Mouse (Mus musculus): ENCODE data around the gene Ror1. TPM values are rescaled to one million over a fixed set of nuclear protein-coding genes. Genes with fewer than 3 reads are reported as not detected.

The Ror1 gene
- polyA plus RNA-seq, 1 experiment from 2014 or later: 13.0 TPM

DNA sequence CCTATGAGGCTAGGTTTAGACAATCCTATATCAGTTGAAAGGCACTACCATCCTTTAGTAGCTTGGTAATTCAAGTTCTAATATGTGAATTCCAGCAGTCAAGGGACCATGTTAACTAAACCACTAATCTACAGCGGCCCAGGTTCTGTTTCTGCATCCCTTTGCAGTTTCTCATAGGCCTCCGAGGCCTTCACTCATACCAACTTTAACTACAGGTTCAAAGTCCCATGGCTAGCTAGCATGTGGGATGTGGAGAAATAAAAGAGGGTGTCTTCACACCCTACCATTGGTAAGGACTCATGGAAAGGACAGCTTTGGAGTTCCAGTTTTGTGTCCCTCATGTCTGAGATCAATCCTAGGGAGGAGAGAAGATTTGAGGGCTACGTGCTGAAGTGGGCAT is 60.1 kb downstream of the Ror1 start:
- no peaks in the 10 kb centered on the region for H3K27me3 ChIP-seq (ENCODE audit: control insufficient read depth, insufficient read depth, low read length)
- no peak overlapping the region for H3K4me2 ChIP-seq (replicated peaks; ENCODE audit: low read depth, low read length)
- no peak overlapping the region for H3K4me3 ChIP-seq (ENCODE audit: low read depth, low read length)
- no peaks in the 10 kb centered on the region for H3K36me3 ChIP-seq (ENCODE audit: control insufficient read depth, insufficient read depth, low read length)
- WGBS: 88% methylated on average over 3 of the region's 3 CpGs
- H3K4me1 ChIP-seq (ENCODE audit: control insufficient read depth, insufficient read depth, low read length): peaks cover 5% of the 10 kb centered on the region; the same call in 1 of the 2 replicates
- no peak overlapping the region for H3K27ac ChIP-seq (ENCODE audit: low read length)
- no peak for ATAC-seq (ENCODE audit: insufficient number of reproducible peaks, insufficient read depth, low FRiP score, low read depth)
- H3K9ac ChIP-seq (replicated peaks; ENCODE audit: low read depth, low read length): no peak overlapping the region
- H3K9me3 ChIP-seq (ENCODE audit: control insufficient read depth, low read depth, low read length): no peaks in the 10 kb centered on the region

DNA sequence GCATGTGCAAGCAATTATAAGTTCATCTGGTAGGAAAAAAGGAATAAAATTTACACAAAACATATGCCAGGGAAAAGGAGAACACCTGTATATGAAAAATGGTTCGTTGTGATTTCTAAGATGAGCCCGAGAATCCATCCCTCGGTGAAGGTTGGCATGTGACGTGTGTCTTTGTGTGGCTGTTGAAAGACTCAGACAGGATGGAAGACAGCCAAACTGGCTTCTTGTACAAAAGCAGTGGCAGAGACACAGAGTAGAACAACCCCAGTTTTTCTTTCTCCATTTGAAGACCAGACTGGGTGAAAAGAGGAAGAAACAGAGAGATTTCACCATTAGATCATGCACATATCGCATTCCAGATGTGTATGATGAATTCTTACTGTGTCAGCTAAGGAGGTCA is 62.8 kb downstream of the Ror1 start:
- no peaks in the 10 kb centered on the region for H3K27me3 ChIP-seq (ENCODE audit: control insufficient read depth, insufficient read depth, low read length)
- no peak overlapping the region for H3K9ac ChIP-seq (replicated peaks; ENCODE audit: low read depth, low read length)
- H3K36me3 ChIP-seq (ENCODE audit: control insufficient read depth, insufficient read depth, low read length): no peaks in the 10 kb centered on the region
- no peak overlapping the region for H3K27ac ChIP-seq (ENCODE audit: low read length)
- no peaks in the 10 kb centered on the region for H3K9me3 ChIP-seq (ENCODE audit: control insufficient read depth, low read depth, low read length)
- H3K4me3 ChIP-seq (ENCODE audit: low read depth, low read length): no peak overlapping the region
- peaks cover 5% of the 10 kb centered on the region; the same call in 1 of the 2 replicates for H3K4me1 ChIP-seq (ENCODE audit: control insufficient read depth, insufficient read depth, low read length)
- ATAC-seq (ENCODE audit: insufficient number of reproducible peaks, insufficient read depth, low FRiP score, low read depth): no peak
- H3K4me2 ChIP-seq (replicated peaks; ENCODE audit: low read depth, low read length): no peak overlapping the region
- 91% methylated on average over 5 of the region's 5 CpGs for WGBS

DNA sequence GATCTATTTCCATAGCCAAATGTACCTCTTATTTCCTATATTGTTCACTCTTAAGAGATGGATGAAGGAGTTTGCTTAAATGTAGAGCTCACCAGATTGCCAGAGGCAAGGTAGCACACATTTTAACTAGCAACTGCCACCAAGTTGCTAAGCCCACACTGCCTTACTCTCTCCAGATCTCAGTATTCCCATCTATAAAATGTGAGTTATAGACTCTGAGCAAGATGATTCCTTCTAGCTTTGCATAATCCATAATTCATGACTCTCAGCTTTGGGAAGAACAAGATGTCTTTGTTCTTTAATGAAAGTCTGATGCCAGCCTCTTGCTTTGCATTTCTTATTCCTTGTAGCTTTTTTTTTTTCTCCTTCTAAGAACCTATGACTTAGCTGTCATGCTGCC is 64.6 kb downstream of the Ror1 start:
- Histone ChIP-seq H3K27me3 (ENCODE audit: control insufficient read depth, insufficient read depth, low read length) (no peaks in the 10 kb centered on the region), H3K4me3 (ENCODE audit: low read depth, low read length) (no peak overlapping the region), H3K9me3 (ENCODE audit: control insufficient read depth, low read depth, low read length) (no peaks in the 10 kb centered on the region), H3K27ac (ENCODE audit: low read length) (no peak overlapping the region), H3K4me2 (replicated peaks; ENCODE audit: low read depth, low read length) (no peak overlapping the region), H3K4me1 (ENCODE audit: control insufficient read depth, insufficient read depth, low read length) (no peaks in the 10 kb centered on the region), H3K36me3 (ENCODE audit: control insufficient read depth, insufficient read depth, low read length) (no peaks in the 10 kb centered on the region), H3K9ac (replicated peaks; ENCODE audit: low read depth, low read length) (no peak overlapping the region)
- no peak for ATAC-seq (ENCODE audit: insufficient number of reproducible peaks, insufficient read depth, low FRiP score, low read depth)

DNA sequence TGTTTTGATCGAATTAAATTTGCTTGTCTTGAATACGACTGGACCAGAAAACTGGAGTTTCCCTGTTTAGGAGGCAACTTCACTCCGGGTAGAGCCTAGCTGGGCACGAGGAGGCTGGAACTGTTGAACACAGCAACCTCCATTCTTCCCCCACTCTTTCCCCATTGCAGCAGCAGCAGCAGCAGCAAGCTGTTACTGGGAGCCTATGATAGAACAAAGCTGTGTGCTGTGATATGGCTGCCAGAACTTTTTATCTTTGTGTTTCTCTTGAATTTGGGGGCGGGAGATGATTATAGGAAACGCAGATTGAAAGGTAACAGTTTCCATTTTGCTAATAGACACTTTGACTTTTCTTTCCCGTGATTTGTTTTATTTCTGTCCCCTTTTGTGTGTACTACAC is 70.2 kb downstream of the Ror1 start:
- 69% methylated on average over 7 of the region's 7 CpGs for WGBS
- H3K9ac ChIP-seq (replicated peaks; ENCODE audit: low read depth, low read length): no peak overlapping the region
- ATAC-seq (ENCODE audit: insufficient number of reproducible peaks, insufficient read depth, low FRiP score, low read depth): no peak
- no peak overlapping the region for H3K4me3 ChIP-seq (ENCODE audit: low read depth, low read length)
- H3K36me3 ChIP-seq (ENCODE audit: control insufficient read depth, insufficient read depth, low read length): no peaks in the 10 kb centered on the region
- H3K9me3 ChIP-seq (ENCODE audit: control insufficient read depth, low read depth, low read length): no peaks in the 10 kb centered on the region
- H3K4me2 ChIP-seq (replicated peaks; ENCODE audit: low read depth, low read length): no peak overlapping the region
- H3K27ac ChIP-seq (ENCODE audit: low read length): no peak overlapping the region
- no peaks in the 10 kb centered on the region for H3K27me3 ChIP-seq (ENCODE audit: control insufficient read depth, insufficient read depth, low read length)
- H3K4me1 ChIP-seq (ENCODE audit: control insufficient read depth, insufficient read depth, low read length): peaks cover 24% of the 10 kb centered on the region; the same call in 1 of the 2 replicates

DNA sequence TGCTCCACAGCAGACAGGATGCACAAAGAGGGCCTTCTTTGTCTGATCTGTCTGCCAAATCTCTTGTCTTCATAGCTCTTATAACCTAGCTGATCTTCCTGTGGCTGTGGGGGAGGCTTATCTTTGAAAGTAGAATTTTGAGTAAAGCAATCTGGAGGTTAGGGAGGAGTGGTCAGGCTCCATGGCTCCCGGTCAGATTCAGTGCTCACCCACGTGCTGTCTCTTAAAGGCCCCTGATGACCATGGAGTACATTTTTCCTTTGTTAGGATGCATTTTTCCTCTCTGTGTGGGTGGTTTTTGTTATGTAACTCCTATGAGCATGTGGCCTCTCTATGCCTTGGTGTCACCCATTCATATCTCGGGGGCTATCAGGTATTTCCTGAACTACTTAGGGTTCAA is 71.3 kb downstream of the Ror1 start:
- no peak for ATAC-seq (ENCODE audit: insufficient number of reproducible peaks, insufficient read depth, low FRiP score, low read depth)
- no peaks in the 10 kb centered on the region for H3K9me3 ChIP-seq (ENCODE audit: control insufficient read depth, low read depth, low read length)
- H3K4me1 ChIP-seq (ENCODE audit: control insufficient read depth, insufficient read depth, low read length): peaks cover 24% of the 10 kb centered on the region; the same call in 1 of the 2 replicates
- H3K27me3 ChIP-seq (ENCODE audit: control insufficient read depth, insufficient read depth, low read length): no peaks in the 10 kb centered on the region
- H3K9ac ChIP-seq (replicated peaks; ENCODE audit: low read depth, low read length): no peak overlapping the region
- H3K4me3 ChIP-seq (ENCODE audit: low read depth, low read length): no peak overlapping the region
- WGBS: 57% methylated on average over 3 of the region's 3 CpGs
- H3K36me3 ChIP-seq (ENCODE audit: control insufficient read depth, insufficient read depth, low read length): no peaks in the 10 kb centered on the region
- no peak overlapping the region for H3K4me2 ChIP-seq (replicated peaks; ENCODE audit: low read depth, low read length)
- no peak overlapping the region for H3K27ac ChIP-seq (ENCODE audit: low read length)

DNA sequence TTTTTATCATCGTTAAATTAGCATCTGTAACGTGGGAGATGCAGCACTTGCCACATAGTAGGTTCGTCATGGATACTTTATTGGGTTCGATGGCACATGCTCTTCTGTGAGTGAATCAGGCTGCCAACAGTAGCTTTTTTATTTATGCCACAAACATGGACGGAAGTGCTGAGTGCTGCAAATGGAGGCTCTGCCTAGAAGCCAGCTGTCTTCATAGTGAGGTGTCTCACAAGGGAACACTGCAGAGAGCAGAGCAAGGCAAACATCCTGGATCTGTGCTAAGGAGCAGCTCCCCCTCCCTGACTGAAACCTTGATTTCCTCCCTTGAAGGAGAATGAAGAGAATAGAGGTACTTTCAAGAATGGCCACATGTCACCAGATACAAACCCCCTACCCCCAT is 74.1 kb downstream of the Ror1 start:
- Histone ChIP-seq H3K27me3 (ENCODE audit: control insufficient read depth, insufficient read depth, low read length) (no peaks in the 10 kb centered on the region), H3K4me2 (replicated peaks; ENCODE audit: low read depth, low read length) (no peak overlapping the region), H3K4me1 (ENCODE audit: control insufficient read depth, insufficient read depth, low read length) (peaks cover 24% of the 10 kb centered on the region; the same call in 1 of the 2 replicates), H3K4me3 (ENCODE audit: low read depth, low read length) (no peak overlapping the region), H3K36me3 (ENCODE audit: control insufficient read depth, insufficient read depth, low read length) (no peaks in the 10 kb centered on the region), H3K9ac (replicated peaks; ENCODE audit: low read depth, low read length) (no peak overlapping the region), H3K27ac (ENCODE audit: low read length) (no peak overlapping the region), H3K9me3 (ENCODE audit: control insufficient read depth, low read depth, low read length) (no peaks in the 10 kb centered on the region)
- ATAC-seq (ENCODE audit: insufficient number of reproducible peaks, insufficient read depth, low FRiP score, low read depth): no peak
- WGBS: 57% methylated on average over 5 of the region's 5 CpGs

DNA sequence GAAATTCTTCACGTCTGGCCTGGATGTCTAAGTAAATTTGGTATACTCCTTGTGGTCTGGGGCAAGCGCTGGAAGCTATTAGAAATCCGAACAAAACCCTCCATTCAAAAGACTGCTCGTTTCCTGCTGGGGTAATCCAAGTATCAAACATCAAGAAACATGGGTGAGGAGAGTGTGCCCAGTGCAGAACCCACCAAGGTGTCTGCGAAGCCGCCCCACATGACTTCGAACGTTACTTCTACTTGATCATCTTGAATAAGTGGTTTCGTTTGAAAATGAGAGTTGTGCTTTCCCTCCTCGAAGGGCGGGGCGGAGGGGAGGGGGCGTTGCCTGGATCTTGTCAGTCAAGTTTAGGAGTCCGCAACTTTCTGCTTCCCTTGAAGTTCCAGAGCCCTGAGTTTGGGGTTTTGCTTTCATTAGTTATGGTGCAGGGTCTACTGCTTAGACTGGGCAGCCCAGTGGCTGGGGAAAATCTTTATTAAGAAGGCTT is 74.6 kb downstream of the Ror1 start:
- Histone ChIP-seq H3K27ac (ENCODE audit: low read length) (no peak overlapping the region), H3K9me3 (ENCODE audit: control insufficient read depth, low read depth, low read length) (no peaks in the 10 kb centered on the region), H3K27me3 (ENCODE audit: control insufficient read depth, insufficient read depth, low read length) (no peaks in the 10 kb centered on the region), H3K4me2 (replicated peaks; ENCODE audit: low read depth, low read length) (peak overlapping the region; percentile 22), H3K4me1 (ENCODE audit: control insufficient read depth, insufficient read depth, low read length) (peaks cover 24% of the 10 kb centered on the region; the same call in 1 of the 2 replicates), H3K9ac (replicated peaks; ENCODE audit: low read depth, low read length) (no peak overlapping the region), H3K4me3 (ENCODE audit: low read depth, low read length) (no peak overlapping the region), H3K36me3 (ENCODE audit: control insufficient read depth, insufficient read depth, low read length) (no peaks in the 10 kb centered on the region)
- WGBS: 41% methylated on average over 14 of the region's 14 CpGs
- no peak for ATAC-seq (ENCODE audit: insufficient number of reproducible peaks, insufficient read depth, low FRiP score, low read depth)

DNA sequence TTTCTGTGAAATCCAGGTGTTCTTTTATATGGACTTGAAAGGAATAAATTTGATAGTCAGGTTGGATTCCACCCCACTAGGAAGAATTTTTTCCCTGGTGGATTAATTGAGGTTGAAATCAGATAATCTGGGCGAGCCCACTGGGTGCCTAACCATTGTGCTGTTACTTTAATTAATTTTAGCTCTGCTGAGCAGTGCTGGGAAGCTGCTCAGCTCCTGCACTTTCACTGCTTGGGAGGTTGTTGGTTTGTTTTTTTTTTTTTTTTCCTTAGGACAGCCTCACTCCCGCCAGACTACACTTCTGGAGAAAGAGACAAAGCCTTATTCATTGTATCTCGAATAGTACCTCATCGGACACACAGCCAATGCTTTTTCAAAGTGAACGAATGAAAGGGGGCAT is 75.2 kb downstream of the Ror1 start:
- 61% methylated on average over 5 of the region's 5 CpGs for WGBS
- Histone ChIP-seq H3K4me2 (replicated peaks; ENCODE audit: low read depth, low read length) (no peak overlapping the region), H3K9me3 (ENCODE audit: control insufficient read depth, low read depth, low read length) (no peaks in the 10 kb centered on the region), H3K27me3 (ENCODE audit: control insufficient read depth, insufficient read depth, low read length) (no peaks in the 10 kb centered on the region), H3K9ac (replicated peaks; ENCODE audit: low read depth, low read length) (no peak overlapping the region), H3K36me3 (ENCODE audit: control insufficient read depth, insufficient read depth, low read length) (no peaks in the 10 kb centered on the region), H3K27ac (ENCODE audit: low read length) (no peak overlapping the region), H3K4me1 (ENCODE audit: control insufficient read depth, insufficient read depth, low read length) (peaks cover 23% of the 10 kb centered on the region; the same call in 1 of the 2 replicates), H3K4me3 (ENCODE audit: low read depth, low read length) (no peak overlapping the region)
- no peak for ATAC-seq (ENCODE audit: insufficient number of reproducible peaks, insufficient read depth, low FRiP score, low read depth)

DNA sequence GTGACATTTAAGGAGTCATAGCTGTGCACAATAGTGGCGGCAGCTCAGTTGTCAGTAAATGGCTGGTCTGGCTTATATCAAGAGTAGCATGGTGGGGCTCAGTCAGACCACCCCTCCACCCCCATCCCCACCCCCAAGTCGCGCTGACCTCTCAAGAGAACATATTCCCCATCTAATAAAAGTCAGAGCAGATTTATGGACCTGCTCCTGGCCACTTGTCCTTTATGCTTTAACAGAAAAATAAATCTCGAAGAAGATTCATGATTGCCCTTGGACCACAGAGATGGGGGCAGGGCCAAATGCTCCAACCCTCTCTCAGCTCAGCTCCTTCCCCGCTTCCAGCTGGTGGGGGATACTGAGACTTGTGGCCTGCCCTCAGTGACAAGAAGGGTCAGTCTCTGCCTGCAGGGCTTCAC is 75.9 kb downstream of the Ror1 start:
- no peak for ATAC-seq (ENCODE audit: insufficient number of reproducible peaks, insufficient read depth, low FRiP score, low read depth)
- 31% methylated on average over 5 of the region's 5 CpGs for whole genome bisulfite sequencing

More for the DNA sequence above, 75.9 kb downstream of the Ror1 start:
- Histone ChIP-seq H3K4me1 (ENCODE audit: control insufficient read depth, insufficient read depth, low read length) (peaks cover 21% of the 10 kb centered on the region; the same call in 1 of the 2 replicates), H3K4me2 (replicated peaks; ENCODE audit: low read depth, low read length) (no peak overlapping the region), H3K36me3 (ENCODE audit: control insufficient read depth, insufficient read depth, low read length) (no peaks in the 10 kb centered on the region), H3K9me3 (ENCODE audit: control insufficient read depth, low read depth, low read length) (no peaks in the 10 kb centered on the region), H3K27me3 (ENCODE audit: control insufficient read depth, insufficient read depth, low read length) (no peaks in the 10 kb centered on the region), H3K9ac (replicated peaks; ENCODE audit: low read depth, low read length) (no peak overlapping the region), H3K4me3 (ENCODE audit: low read depth, low read length) (no peak overlapping the region), H3K27ac (ENCODE audit: low read length) (no peak overlapping the region)

Data from stomach, embryonic 14.5 days (tissue).